Mouse (Mus musculus) megakaryocyte, adult 5-6 weeks (primary cell): ENCODE data around the gene Dnajb8. TPM values are rescaled to one million over a fixed set of nuclear protein-coding genes. Genes with fewer than 3 reads are reported as not detected.

Experiments used
- ATAC-seq: 2 replicates; pipeline ENCODE4 v1.8.0; 2016; ENCODE audit warnings: mild to moderate bottlenecking, inconsistent platforms; ENCODE audit not compliant: poor library complexity, severe bottlenecking
- total RNA-seq, 2 experiments: library from RNA; stranded (forward) in 1 of 2; stranded (reverse) in 1 of 2; fragments of 153-499, 151-499 nt in 1 of 2; fragments of 221-1000, 200-1000 nt in 1 of 2; gene quantifications; 2 replicates each; pipeline versions ENCODE4 v1.2.3 to v1.2.4; 2015 to 2017

The Dnajb8 gene
- total RNA-seq, 2 experiments from 2014 or later = not detected

DNA sequence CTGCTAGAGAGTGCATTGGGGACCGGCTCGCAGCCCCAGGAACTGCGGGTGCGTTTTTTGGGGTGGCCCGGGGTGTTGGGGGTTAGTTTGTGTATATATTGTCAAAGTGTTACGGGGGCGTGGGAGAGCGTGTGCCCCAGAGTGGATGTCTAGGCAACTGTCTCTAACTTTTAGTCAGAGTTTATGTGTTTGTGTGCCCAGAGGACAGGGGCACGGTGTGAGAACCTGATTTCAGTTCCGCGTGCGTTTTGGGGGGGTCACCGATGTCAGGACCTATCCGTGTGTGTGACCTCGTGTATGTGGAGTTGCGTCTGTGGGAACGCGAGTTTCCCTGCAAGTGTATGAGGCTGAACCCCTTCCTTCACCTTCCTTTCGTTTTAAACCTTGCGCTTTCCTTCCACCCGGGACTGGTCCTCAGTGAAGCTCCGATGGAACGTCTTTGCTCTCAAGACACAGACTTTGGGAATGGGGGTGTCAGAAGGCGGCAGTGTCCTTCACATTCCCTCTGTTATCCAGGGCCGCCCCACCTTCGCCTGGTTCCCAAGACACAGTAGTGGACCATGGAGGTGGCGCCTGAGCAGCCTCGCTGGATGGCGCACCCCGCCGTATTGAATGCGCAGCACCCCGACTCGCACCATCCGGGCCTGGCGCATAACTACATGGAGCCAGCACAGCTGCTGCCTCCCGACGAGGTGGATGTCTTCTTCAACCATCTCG is 22.9 kb upstream of the Dnajb8 start:
- 0 out of 2 replicates have a peak, but pooled peaks have one; percentile 3 for ATAC-seq

GRCm38 (mm10) chr6:88199718-88200692 is 22.1 kb upstream of the Dnajb8 start:
- ATAC-seq = no peak

- ATAC-seq = no peak
These were observed 21.1 kb upstream of the Dnajb8 start for GRCm38 (mm10) chr6:88200693-88201609.

DNA sequence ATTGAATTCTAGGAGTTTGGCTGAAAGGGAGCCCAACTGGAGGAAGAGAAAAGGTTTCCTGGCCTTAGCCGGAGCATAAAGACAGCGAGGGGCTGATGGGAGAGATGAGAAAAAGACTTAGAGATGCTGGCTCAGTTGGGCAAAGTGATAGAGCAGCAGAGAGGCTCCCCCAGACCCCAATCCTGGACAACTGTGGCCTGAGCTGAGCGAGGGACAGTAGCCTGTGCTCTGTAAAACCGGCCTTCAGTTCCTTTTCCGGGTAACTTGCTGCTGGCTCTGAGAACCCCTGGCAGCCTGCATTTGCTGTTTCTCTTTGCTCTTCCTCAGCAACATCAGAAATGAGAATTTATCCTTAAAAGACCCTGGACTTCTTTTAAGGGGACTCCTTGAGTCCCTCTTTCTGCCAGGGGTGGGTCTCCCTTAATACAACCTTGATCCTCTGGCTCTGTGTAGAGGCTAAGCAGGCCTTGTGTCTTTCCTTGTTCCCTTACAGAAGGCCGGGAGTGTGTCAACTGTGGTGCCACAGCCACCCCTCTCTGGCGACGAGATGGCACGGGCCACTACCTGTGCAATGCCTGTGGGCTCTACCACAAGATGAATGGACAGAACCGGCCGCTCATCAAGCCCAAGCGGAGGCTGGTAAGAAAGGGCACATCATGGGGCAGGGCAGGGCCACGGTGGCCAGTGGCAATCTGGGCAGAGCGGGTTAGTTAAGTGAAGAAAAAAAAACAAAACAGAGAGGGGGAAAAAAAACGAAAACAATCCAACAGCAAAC is 20.0 kb upstream of the Dnajb8 start:
- 0 out of 2 replicates have a peak, but pooled peaks have one; percentile 19 for ATAC-seq

DNA sequence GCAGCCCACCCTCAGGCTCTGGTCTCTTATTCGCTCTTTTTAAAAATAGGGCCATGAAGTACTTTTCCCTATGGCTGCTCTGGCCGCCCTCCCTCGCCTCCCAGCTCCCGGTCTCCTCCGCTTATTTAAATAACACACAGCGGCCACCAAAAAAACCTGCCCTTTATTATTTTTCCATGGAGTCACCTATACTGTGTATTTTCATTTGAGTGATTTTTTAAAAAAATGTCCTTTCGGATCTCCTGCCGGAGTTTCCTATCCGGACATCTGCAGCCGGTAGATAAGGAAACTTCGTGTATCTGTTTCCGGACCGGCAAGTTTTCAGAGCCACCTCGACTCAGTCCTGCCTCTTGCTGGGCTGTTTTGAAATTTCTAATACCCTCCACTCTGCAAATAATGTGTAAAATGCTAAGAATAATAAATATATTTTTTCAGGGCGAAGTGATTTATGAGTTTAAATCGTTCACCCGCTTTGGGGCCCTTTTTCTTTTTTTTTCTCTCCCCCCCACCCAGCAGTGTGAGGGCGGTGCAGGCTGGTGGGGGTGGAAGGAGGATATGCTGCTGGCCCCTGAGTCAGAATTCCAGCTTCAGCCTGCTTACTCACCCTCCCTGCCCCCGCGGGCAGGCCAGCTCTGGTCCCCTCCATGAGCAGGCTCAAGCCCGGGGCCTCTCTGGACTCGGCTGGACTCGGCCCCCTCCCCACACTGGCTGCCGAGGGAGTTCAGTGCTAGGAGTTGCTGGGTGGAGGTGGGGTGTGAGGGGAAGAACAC is 19.0 kb upstream of the Dnajb8 start:
- ATAC-seq = no peak

- no peak for ATAC-seq
These were observed 18.2 kb upstream of the Dnajb8 start for GRCm38 (mm10) chr6:88203791-88204405.

DNA sequence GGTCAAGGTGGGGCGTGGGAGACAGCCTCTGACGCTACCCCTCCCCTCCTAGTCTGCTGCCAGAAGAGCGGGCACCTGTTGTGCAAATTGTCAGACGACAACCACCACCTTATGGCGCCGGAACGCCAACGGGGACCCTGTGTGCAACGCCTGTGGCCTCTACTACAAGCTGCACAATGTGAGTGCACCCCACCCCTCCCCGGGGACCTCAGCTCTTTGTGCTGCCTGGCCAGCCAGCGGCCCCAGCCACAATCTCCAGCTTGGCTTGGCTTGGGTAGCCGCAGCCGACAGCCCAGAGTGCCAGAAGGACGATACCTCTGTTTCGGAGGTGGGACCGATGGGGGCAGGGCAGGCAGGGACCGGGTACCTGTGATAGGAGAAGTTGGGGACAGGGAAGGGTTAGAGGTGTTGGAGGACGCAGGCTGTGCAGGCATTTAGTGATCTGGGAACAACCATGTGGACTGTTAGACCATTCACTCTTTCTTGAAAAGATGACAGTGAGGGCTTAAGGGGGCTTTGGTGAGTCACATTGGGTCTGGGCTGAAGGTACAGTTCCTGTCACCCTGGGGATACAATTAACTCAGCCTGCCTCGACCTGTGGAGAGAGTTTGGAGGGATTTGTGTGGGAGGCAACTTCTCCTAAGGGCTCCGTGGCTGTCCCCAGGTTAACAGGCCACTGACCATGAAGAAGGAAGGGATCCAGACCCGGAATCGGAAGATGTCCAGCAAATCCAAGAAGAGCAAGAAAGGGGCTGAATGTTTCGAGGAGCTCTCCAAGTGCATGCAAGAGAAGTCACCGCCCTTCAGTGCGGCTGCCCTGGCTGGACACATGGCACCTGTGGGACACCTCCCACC is 17.3 kb upstream of the Dnajb8 start:
- ATAC-seq = no peak

DNA sequence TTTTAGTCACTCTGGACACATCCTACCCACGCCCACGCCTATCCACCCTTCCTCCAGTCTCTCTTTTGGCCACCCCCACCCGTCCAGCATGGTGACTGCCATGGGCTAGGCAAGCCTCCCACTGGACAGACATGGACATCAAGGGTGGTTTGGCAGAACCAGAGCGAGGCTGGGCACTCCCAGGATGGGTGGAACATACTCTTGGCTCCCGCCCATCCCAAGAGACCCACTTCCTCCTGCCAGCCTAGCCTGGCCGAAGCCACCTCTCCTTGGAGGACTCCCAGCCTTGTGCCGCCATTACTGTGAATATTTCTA is 16.7 kb upstream of the Dnajb8 start:
- no peak for ATAC-seq

GRCm38 (mm10) chr6:88205937-88206336 is 16.1 kb upstream of the Dnajb8 start:
- no peak for ATAC-seq

DNA sequence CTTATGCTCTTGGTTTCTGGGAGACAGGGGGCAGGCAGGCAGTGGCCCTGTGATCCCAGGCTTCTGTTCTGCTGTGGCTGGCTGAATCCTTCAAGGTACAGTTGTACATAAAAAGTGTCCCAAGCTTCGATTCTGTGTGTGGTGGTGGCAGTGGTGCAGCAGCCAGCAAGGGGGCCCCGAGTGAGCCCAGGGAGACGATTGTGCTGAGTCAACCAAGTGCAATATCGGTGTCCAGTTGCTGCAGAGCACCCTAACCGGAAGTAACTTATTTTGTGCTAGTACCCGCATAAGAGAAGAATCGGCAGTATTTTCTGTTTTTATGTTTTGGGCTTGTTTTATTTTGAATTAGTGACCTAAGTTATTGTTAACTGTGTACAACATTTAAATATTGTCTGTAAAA is 15.5 kb upstream of the Dnajb8 start:
- peak; percentile 35; the same call in 1 of the 2 replicates for ATAC-seq

GRCm38 (mm10) chr6:88207403-88208033 is 14.6 kb upstream of the Dnajb8 start:
- ATAC-seq = no peak

DNA sequence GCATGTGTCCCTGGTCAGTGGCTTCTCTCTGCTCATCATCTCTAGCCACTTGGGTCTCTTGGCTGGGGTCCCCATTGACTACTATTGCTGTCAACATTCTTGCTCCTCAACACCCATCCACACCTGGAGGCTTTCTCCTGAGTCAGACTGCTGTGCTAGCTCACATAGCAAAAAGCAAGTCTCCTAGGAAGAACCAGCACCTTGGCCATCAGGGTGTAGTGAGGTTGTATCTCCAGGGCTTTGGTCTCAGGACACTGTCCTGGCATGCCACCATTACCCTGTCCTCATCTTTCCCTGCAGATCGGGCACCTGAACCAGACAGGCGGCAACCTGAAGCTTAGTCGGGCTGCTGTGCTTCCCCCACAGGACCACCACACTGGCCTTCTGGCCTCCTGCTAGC is 13.7 kb upstream of the Dnajb8 start:
- no peak for ATAC-seq

GRCm38 (mm10) chr6:88209453-88209852 is 12.6 kb upstream of the Dnajb8 start:
- no peak for ATAC-seq

- no peak for ATAC-seq
These were observed 11.9 kb upstream of the Dnajb8 start for GRCm38 (mm10) chr6:88210182-88210581.

- ATAC-seq = no peak
These were observed 6.3 kb upstream of the Dnajb8 start for GRCm38 (mm10) chr6:88215797-88216196.

DNA sequence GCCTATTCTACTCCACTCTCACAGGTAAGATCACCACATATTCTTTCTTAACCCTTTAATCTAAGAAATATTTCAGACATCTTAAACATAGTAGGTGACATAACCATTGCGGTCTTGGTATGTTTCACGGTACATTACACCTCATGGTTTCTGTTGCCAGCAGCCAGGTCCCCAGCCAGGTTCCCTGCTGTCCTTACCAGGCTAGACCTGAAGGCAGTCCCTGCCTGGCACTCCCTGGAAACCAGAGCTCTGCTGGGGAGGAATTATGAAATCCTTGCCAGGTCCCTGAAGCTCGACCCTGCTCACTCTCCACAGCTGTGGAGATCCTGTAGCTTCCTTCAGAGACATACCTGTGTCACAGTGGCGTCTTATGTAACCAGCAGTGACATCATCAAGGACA is 5.9 kb upstream of the Dnajb8 start:
- no peak for ATAC-seq

- no peak for ATAC-seq
These were observed 3.0 kb upstream of the Dnajb8 start for GRCm38 (mm10) chr6:88219094-88219493.
